Mouse (Mus musculus): Measurements from ENCODE around the gene Ccr3. TPM values are rescaled to one million over a fixed set of nuclear protein-coding genes. Genes with fewer than 3 reads are reported as not detected.

Gene Ccr3
- total and polyA plus RNA-seq, 2 experiments from 2014 or later, result not detected

DNA sequence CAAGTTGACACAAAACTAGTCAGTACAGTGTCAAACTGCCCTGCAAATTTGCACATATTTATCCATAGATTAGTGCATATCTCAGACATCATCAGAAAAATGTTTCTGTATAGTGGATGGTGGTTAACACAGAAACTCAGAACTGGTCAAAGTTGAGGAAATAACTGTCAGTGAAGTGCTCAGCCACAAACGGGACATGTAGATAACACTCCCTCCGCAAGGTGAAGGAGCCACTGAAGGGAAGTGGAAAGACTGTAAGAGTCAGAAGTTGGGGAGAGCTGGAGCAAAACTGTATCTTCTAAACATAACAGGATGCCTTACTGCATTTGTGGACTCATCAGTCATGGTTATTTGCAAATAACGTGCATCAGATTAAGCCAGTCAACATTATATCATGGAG lies 24.1 kb upstream of the Ccr3 start:
- 39% methylated on average over 3 of the region's 3 CpGs for WGBS
- DNase-seq (ENCODE audit: low spot score) (no peak), ATAC-seq (ENCODE audit: insufficient read depth, low read depth) (no peak)
- H3K4me3 ChIP-seq (ENCODE audit: low read depth, low read length), result no peak overlapping the region
- H3K4me2 ChIP-seq (ENCODE audit: low read depth, low read length), result no peak overlapping the region
- H3K27ac ChIP-seq (ENCODE audit: low read depth), result no peak overlapping the region
- no peaks in the 10 kb centered on the region for H3K9me3 ChIP-seq (replicated peaks; ENCODE audit: control insufficient read depth, low read length)
- TF ChIP-seq CTCF (IDR thresholded peaks at IDR 0.05; ENCODE audit: low read depth) (no peak), EP300 (IDR thresholded peaks at IDR 0.05; ENCODE audit: low read depth) (no peak)
- no peaks in the 10 kb centered on the region for H3K27me3 ChIP-seq (ENCODE audit: control insufficient read depth, insufficient read depth, low read length)
- no peak overlapping the region for H3K9ac ChIP-seq (replicated peaks; ENCODE audit: low read depth, low read length)
- no peaks in the 10 kb centered on the region for H3K36me3 ChIP-seq (replicated peaks; ENCODE audit: control insufficient read depth, insufficient read depth, low read length)
- H3K4me1 ChIP-seq (ENCODE audit: control insufficient read depth, insufficient read depth), result no peaks in the 10 kb centered on the region

DNA sequence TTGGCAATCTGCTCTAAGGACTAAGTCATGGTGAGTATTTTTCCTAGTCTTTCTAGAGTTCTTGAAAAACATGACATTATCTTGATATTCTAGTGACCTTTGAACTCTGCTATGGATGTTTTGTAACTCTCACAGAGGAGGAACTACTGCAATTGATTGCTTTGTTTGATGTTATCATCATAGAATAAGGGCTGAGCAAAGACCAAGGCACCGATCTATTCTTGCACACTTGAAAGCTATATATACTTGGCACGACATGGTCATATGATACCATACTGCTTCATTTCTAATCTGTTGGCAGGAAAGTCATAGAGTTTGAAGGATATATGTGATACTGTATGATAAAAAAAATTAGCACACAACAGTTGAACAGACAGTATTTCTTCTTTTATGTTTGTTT lies 22.0 kb upstream of the Ccr3 start:
- TF ChIP-seq EP300 (IDR thresholded peaks at IDR 0.05; ENCODE audit: low read depth) (no peak), CTCF (IDR thresholded peaks at IDR 0.05; ENCODE audit: low read depth) (no peak)
- Histone ChIP-seq H3K27ac (ENCODE audit: low read depth) (no peak overlapping the region), H3K9me3 (replicated peaks; ENCODE audit: control insufficient read depth, low read length) (no peaks in the 10 kb centered on the region), H3K36me3 (replicated peaks; ENCODE audit: control insufficient read depth, insufficient read depth, low read length) (no peaks in the 10 kb centered on the region), H3K27me3 (ENCODE audit: control insufficient read depth, insufficient read depth, low read length) (no peaks in the 10 kb centered on the region), H3K4me3 (ENCODE audit: low read depth, low read length) (no peak overlapping the region), H3K9ac (replicated peaks; ENCODE audit: low read depth, low read length) (no peak overlapping the region), H3K4me1 (ENCODE audit: control insufficient read depth, insufficient read depth) (no peaks in the 10 kb centered on the region), H3K4me2 (ENCODE audit: low read depth, low read length) (no peak overlapping the region)
- DNase-seq (ENCODE audit: low spot score) (no peak), ATAC-seq (ENCODE audit: insufficient read depth, low read depth) (no peak)
- WGBS, result 69% methylated on average over 2 of the region's 2 CpGs

DNA sequence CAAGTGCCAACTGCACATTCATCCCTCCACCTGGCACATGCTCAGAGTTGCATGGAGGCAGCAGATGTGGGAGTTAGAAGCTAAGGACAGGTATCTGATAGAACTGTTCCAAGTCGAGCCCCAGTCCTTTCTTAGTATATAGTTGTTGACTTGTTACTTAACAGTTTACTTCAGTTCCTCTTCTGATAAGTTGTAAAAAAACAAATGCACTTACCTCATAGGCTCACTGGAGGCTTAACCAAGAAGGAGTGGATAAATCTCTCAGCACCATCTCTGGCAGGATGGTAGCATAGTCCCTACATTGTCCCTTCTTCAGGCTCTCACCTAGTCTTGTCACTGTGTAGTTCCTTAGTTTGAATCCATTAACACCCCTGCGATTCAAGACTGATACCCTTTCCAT lies 9.1 kb upstream of the Ccr3 start:
- no peak for DNase-seq (ENCODE audit: low spot score)
- no peak overlapping the region for H3K9ac ChIP-seq (replicated peaks; ENCODE audit: low read depth, low read length)
- no peaks in the 10 kb centered on the region for H3K36me3 ChIP-seq (replicated peaks; ENCODE audit: control insufficient read depth, insufficient read depth, low read length)
- no peaks in the 10 kb centered on the region for H3K9me3 ChIP-seq (replicated peaks; ENCODE audit: control insufficient read depth, low read length)
- no peaks in the 10 kb centered on the region for H3K27me3 ChIP-seq (ENCODE audit: control insufficient read depth, insufficient read depth, low read length)
- no peak for ATAC-seq (ENCODE audit: insufficient read depth, low read depth)
- no peak overlapping the region for H3K4me2 ChIP-seq (ENCODE audit: low read depth, low read length)
- WGBS, result 52% methylated on average over 2 of the region's 2 CpGs
- no peaks in the 10 kb centered on the region for H3K4me1 ChIP-seq (ENCODE audit: control insufficient read depth, insufficient read depth)
- H3K27ac ChIP-seq (ENCODE audit: low read depth), result no peak overlapping the region
- TF ChIP-seq CTCF (IDR thresholded peaks at IDR 0.05; ENCODE audit: low read depth) (no peak), EP300 (IDR thresholded peaks at IDR 0.05; ENCODE audit: low read depth) (no peak)
- no peak overlapping the region for H3K4me3 ChIP-seq (ENCODE audit: low read depth, low read length)

DNA sequence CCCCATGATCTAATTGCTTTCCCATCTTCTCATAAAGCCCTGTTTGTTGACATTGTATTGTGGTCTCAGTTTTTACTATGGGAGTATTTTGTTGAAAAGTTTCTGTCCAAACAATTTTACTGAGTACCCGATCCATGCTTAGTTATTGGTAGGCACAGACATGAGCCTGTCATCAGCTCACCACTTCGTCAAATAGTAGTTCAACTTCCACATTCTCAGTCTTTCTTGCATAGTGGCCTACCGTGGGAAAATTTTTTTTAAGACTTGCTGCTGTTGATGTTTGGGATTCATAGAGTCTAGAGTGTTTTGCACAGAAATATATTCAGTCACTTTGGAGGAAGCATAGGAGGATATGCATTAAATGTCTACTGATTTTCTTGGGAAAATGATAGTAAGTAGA lies 8.5 kb upstream of the Ccr3 start:
- Histone ChIP-seq H3K27ac (ENCODE audit: low read depth) (no peak overlapping the region), H3K9me3 (replicated peaks; ENCODE audit: control insufficient read depth, low read length) (no peaks in the 10 kb centered on the region)
- WGBS, result 70% methylated on average over 3 of the region's 3 CpGs

DNA sequence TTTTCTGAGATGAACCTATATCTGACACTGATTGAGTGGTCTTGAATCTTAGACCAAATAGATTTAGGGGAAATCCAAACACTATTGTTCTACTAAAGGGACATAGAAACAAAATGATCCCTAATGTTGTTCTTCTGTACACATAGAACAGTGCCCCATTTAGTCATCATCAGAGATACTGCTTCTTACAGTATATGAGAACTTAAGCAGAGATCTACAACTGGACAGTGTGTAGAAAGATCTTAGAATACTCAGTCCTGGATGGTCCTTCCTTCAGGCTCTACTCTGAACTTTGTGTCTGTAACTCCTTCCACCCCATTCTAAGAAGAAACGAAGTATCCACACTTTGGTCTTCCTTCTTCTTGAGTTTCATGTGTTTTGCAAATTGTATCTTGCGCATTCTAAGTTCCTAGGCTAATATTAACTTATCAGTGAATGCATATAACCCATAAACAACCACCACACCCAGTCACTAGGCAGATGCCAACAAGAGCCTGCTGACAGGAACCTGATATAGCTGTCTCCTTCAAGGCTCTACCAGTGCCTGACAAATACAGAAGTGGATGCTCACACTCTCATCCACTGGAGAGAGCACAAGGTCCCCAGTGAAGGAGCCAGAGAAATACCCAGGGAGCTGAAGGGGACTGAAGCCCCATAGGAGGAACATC lies 6.7 kb upstream of the Ccr3 start:
- no peak for ATAC-seq (ENCODE audit: insufficient read depth, low read depth)
- Histone ChIP-seq H3K36me3 (replicated peaks; ENCODE audit: control insufficient read depth, insufficient read depth, low read length) (no peaks in the 10 kb centered on the region), H3K27ac (ENCODE audit: low read depth) (no peak overlapping the region), H3K9ac (replicated peaks; ENCODE audit: low read depth, low read length) (no peak overlapping the region), H3K9me3 (replicated peaks; ENCODE audit: control insufficient read depth, low read length) (no peaks in the 10 kb centered on the region), H3K4me1 (ENCODE audit: control insufficient read depth, insufficient read depth) (no peaks in the 10 kb centered on the region), H3K4me3 (ENCODE audit: low read depth, low read length) (no peak overlapping the region), H3K27me3 (ENCODE audit: control insufficient read depth, insufficient read depth, low read length) (no peaks in the 10 kb centered on the region), H3K4me2 (ENCODE audit: low read depth, low read length) (no peak overlapping the region)
- 67% methylated on average over 2 of the region's 2 CpGs for WGBS
- TF ChIP-seq CTCF (IDR thresholded peaks at IDR 0.05; ENCODE audit: low read depth) (no peak), EP300 (IDR thresholded peaks at IDR 0.05; ENCODE audit: low read depth) (no peak)
- no peak for DNase-seq (ENCODE audit: low spot score)

More for the DNA sequence above, 8.5 kb upstream of the Ccr3 start:
- DNase-seq (ENCODE audit: low spot score) (no peak), ATAC-seq (ENCODE audit: insufficient read depth, low read depth) (no peak)
- H3K9ac ChIP-seq (replicated peaks; ENCODE audit: low read depth, low read length), result no peak overlapping the region
- no peak for TF ChIP-seq EP300 (IDR thresholded peaks at IDR 0.05; ENCODE audit: low read depth)
- TF ChIP-seq CTCF (IDR thresholded peaks at IDR 0.05; ENCODE audit: low read depth), result no peak
- no peak overlapping the region for H3K4me2 ChIP-seq (ENCODE audit: low read depth, low read length)
- no peak overlapping the region for H3K4me3 ChIP-seq (ENCODE audit: low read depth, low read length)
- no peaks in the 10 kb centered on the region for H3K36me3 ChIP-seq (replicated peaks; ENCODE audit: control insufficient read depth, insufficient read depth, low read length)
- no peaks in the 10 kb centered on the region for H3K27me3 ChIP-seq (ENCODE audit: control insufficient read depth, insufficient read depth, low read length)
- H3K4me1 ChIP-seq (ENCODE audit: control insufficient read depth, insufficient read depth), result no peaks in the 10 kb centered on the region

DNA sequence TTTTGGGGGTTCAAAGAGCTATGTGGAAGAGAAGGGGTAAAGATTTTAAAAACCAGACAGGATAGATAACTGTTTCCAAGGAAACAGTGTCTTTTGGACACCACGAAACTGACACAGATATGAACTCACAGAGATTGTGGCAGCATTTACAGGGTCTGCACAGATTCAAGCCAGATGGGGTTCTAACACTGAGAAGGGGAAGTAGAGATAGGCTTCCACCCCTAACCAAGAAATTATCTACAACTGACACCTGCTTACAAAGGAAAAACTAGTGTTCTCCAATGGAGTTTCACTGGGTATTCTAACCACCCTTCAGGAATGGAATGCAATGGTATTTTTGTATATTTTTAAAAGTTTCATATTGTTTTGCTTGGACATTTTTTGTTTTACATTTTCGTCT lies 5.7 kb upstream of the Ccr3 start:
- Histone ChIP-seq H3K27me3 (ENCODE audit: control insufficient read depth, insufficient read depth, low read length) (no peaks in the 10 kb centered on the region), H3K4me1 (ENCODE audit: control insufficient read depth, insufficient read depth) (no peaks in the 10 kb centered on the region), H3K9ac (replicated peaks; ENCODE audit: low read depth, low read length) (no peak overlapping the region), H3K27ac (ENCODE audit: low read depth) (no peak overlapping the region), H3K4me2 (ENCODE audit: low read depth, low read length) (no peak overlapping the region), H3K36me3 (replicated peaks; ENCODE audit: control insufficient read depth, insufficient read depth, low read length) (no peaks in the 10 kb centered on the region), H3K9me3 (replicated peaks; ENCODE audit: control insufficient read depth, low read length) (no peaks in the 10 kb centered on the region), H3K4me3 (ENCODE audit: low read depth, low read length) (no peak overlapping the region)
- ATAC-seq (ENCODE audit: insufficient read depth, low read depth) (no peak), DNase-seq (ENCODE audit: low spot score) (no peak)
- TF ChIP-seq EP300 (IDR thresholded peaks at IDR 0.05; ENCODE audit: low read depth) (no peak), CTCF (IDR thresholded peaks at IDR 0.05; ENCODE audit: low read depth) (no peak)
- 41% methylated on average over 2 of the region's 2 CpGs for WGBS
